Mouse (Mus musculus): ENCODE measurements around the gene Agpat2.

- TF ChIP-seq CTCF (IDR thresholded peaks at IDR 0.05; ENCODE audit: insufficient read depth, low read length) (no peak), POLR2A (IDR thresholded peaks at IDR 0.05; ENCODE audit: borderline replicate concordance, extremely low read depth, low read depth, low read length) (no peak)
These were observed 13.1 kb upstream of the Agpat2 start for GRCm38 (mm10) chr2:26617331-26617730.

All from lung, adult 2 months (tissue).